Mouse (Mus musculus) central nervous system, embryonic 14 days (tissue): Measurements from ENCODE around the gene Sowaha. TPM values are rescaled to one million over a fixed set of nuclear protein-coding genes. Genes with fewer than 3 reads are reported as not detected.

Experiments used
- polyA plus RNA-seq: library from polyadenylated mRNA; depleted of rRNA; stranded (reverse); fragments of >200 nt; gene quantifications from 2 replicates; pipeline ENCODE4 v1.2.3, GENCODE M21; 2012; rRNA removed

Sowaha gene
- 0.81 and 1.2 TPM in 2 replicates for polyA plus RNA-seq

DNA sequence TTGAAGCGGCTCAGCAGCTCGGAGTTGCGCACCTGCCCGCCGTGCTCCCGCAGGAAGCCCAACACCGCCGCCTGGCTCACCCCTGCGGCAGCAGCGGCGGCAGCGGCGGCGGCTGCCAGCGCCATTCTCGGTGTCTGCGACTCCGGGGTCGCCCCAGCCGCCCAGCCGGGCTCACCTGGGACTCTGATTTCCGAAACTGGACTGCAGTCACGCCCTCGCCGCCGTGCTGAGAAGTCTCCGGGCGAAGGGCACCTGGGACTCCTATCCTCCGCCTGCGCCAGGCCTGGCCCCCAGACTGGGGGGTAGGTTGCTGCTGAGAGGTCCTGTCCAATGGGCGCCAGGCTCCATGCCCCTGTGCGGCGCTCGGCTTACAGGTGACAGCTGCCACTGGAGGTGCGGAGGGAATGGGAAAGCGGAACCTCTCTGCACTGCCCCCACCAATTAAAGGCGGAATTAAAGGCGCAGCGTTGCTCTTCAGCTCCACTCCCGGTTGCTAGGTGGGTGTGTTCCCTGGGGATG, at the start of gene Sowaha, which contains the start of gene Gm9945:
Sowaha (minus strand) TSS at position 492 of the 519 bp plus-strand sequence.
Gm9945 (plus strand) TSS at position 384 of the 519 bp plus-strand sequence.

DNA sequence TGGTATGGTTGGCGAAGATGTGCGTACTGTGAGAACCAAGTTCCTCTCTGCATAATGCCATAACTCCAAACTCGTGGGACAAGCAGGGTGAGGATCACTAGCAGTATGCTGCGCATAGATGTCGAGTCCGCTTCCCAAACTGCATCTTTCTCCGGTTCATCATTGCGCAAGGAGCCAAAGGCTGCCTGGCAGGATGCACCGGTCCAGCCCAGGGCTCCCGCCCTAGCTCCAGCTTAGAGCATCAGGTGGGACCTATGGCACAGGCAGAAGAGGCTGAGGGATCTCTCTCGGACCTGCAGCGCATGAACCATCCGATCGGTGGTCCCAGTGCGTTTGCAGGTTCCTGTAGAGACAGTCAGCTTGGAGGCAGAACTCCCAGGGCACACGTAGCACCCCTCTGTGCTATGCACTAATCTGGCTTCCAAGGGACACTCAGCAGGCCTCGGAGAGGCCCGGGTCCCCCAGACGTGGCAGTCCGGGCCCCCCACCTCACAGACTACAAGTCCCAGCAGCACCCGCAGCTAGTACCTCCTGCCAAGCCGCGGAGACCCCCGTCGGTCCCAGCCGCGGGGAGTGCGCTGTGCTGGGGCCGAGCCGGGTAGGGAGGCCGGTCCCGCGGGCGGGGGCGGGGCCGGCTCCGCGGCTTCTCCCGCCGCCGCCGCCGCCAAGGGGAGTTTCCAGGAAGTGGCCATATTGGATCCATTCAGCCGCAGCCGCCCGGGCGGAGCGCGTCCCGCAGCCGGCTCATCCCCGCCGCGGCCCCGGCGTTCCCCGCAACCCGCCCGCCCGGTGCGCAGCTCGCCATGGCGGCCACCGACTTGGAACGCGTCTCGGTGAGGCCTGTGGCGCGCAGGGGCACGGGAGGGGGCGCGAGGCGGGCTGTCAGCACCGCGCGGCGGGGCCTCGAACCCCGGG, 39.4 kb upstream of the Sowaha start, which contains the start of gene Sept8:
Sept8 (plus strand) TSS at position 51 of the 915 bp plus-strand sequence.

DNA sequence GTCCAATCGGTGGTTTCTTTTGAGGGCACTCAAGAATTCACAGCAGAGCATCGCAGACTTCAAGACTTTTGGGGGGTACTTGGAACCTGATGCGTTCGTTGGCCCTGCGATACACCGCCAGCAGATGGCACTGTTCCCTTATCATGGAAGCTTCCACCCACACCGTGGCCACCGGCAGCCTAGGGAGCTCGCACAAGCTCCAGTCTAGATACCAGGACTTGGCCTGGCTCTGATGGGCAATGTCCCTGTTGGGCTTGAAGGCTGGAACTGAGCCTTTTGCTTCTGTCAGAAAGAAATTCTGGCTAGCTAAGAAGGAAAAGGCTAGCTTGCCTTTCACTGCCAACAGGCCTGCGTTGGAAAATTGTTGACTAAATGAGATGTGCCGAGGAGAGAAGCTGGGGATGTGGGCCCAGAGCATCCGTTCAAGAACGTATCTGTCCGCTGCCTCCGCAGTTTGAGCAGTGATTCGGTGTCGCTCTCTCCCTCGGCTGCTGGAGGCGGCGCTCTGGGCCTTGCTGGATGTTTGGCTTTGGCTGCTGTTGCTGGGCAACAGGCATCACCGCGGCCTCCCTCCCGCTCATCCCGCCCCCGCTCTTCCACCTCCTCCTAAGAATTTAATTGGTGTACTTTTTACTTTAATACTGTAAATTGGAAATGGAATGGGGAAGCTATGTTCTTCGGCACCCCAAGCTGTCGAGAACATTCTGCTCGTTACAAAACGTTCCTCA, 9.9 kb downstream of the Sowaha start, which contains the start of gene Gm9837:
Gm9837 (minus strand) TSS at position 512 of the 728 bp plus-strand sequence.

DNA sequence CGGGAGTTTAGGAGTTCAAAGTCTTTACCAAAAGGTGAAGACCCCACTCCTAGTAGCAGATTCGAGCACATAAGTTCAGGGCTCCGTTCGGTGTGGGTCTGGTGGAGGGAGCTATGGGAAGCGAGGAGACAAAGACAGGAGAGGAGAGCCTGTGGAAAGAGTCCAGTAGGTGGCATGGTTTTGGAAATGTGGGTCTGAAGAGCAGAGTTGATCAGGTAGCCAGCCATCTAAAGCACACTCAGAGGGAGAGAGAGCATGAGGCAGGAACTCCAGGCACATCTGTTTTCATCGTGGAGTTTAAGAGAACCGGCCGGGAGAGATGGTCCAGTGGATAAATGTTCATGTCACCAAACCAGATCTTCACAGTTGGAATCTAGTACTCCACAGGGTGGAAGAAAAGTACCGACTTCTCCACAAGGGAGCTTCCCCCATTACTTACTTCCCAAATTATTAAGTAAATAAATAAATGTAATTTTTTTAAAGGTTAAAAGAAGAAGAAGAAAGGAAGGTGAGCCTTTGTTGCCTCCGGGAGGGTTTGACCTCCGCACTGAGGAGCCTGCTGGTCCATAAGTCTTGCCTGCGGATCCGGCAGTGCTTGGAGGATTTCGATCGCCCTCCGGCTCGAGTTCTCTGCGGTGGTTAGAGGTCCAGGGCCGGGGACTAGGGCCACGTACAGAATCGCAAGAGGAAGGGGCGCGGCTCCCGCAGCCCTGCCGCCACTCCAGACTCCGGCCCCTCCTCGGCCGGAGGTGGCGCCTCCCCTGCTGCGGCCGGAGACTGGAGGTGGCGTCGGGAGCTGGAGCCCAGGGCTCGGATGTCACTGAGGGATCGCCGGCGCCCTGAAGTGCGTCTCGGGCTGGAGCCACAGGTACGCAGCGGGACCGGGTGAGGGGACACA, 23.4 kb downstream of the Sowaha start, which contains the start of the genes Gm10447 and Shroom1:
Gm10447 (minus strand) TSS at position 637 of the 898 bp plus-strand sequence.
Shroom1 (plus strand) TSS at position 732 of the 898 bp plus-strand sequence.

DNA sequence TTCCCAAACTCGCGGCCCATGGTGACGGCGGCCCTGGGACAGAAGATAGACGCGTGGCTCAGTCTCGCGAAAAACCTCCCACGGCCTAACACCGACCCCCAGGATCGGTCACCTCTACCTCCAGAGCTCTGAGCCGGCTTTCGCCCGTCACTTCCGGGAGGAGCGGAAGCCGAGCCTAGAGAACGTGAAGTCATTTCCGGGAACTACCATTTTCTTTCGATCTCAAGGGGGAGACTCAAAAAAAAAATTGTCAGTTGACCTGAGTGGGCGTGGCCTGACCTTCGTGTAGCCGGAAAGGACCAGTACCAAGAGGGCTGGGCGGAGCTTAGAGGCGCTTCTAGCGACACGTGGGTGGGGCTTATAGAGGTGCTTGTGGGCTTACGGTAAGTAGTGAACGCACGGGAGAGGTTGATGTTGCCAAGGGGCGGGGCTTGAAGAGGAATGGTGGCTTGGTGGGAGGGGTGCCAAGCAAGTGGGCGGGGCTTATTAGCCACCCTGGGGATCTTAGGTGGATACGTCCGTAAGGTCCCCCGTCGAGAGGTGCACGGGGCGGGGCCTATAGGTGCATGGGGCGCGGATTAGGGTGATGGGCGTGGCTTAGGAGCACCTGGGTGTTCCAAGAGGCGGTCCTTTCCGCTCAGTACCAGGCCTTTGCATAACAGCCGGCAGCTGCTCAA, 49.3 kb downstream of the Sowaha start, which contains the start of the genes Uqcrq and Gdf9:
Uqcrq (minus strand) TSS at position 162 of the 677 bp plus-strand sequence.
Gdf9 (plus strand) TSS at position 354 of the 677 bp plus-strand sequence.

Other genes with a start within 250 kb of the Sowaha start
- gene Hspa4, start 179.8 kb downstream of the Sowaha start, polyA plus RNA-seq = 80.5 and 86.7 TPM in 2 replicates
- 10.5 and 11.4 TPM in 2 replicates for gene Zcchc10, start 155.6 kb downstream of the Sowaha start, polyA plus RNA-seq
- 53.7 and 61.3 TPM in 2 replicates for gene Aff4, start 129.4 kb downstream of the Sowaha start, polyA plus RNA-seq
- gene Leap2, start 57.1 kb downstream of the Sowaha start, polyA plus RNA-seq = 0.25 TPM in 1 of 2 replicates, not detected in the other
- 288 and 294 TPM in 2 replicates for gene Uqcrq, start 49.4 kb downstream of the Sowaha start, polyA plus RNA-seq
- gene Gdf9, start 49.3 kb downstream of the Sowaha start, polyA plus RNA-seq = 2.4 and 2.6 TPM in 2 replicates
- gene Gm10447, start 23.2 kb downstream of the Sowaha start, polyA plus RNA-seq = 0.06 and 0.25 TPM in 2 replicates
- 2.3 and 4.0 TPM in 2 replicates for gene Shroom1, start 23.1 kb downstream of the Sowaha start, polyA plus RNA-seq
- not detected in 2 replicates for gene Gm9837, start 9.8 kb downstream of the Sowaha start, polyA plus RNA-seq
- not detected in 2 replicates for gene Gm9945, start 108 bp downstream of the Sowaha start, polyA plus RNA-seq
- gene Sept8, start 39.0 kb upstream of the Sowaha start, polyA plus RNA-seq = 38.6 and 46.0 TPM in 2 replicates
- gene Kif3a, start 87.1 kb upstream of the Sowaha start, polyA plus RNA-seq = 89.6 and 93.3 TPM in 2 replicates
- not detected in 2 replicates for gene Il4, start 138.4 kb upstream of the Sowaha start, polyA plus RNA-seq
- gene Il13, start 154.4 kb upstream of the Sowaha start, polyA plus RNA-seq = not detected in 2 replicates
- 6.5 and 7.1 TPM in 2 replicates for gene Rad50, start 227.0 kb upstream of the Sowaha start, polyA plus RNA-seq
- gene Il5, start 240.5 kb upstream of the Sowaha start, polyA plus RNA-seq = 0.05 and 0.08 TPM in 2 replicates